In the genomic region with DNA sequence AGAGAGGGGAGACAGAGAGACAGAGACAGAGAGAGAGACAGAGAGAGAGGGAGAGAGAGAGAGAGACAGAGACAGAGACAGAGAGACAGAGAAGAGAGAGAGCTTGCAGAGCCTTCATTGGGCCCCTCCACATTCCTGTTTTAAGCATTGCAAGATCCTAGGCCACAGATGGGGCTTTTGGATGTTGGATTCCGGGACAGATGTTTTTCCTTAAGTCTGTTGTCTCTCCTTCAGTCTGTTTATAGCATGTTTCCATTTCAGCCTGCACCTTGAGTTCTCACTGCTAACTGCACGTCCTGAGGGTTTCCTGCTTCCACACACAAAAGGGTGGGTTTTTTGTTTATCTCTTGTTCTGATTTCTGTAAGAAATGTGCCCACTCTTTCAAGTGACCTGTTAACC, we compare ENCODE assay signal across 18 mouse cellular contexts.
DNase-seq lines count a peak whose midpoint lies in the region; ATAC-seq and TF ChIP-seq lines count a peak whose summit lies in the region.
"Had no signal": no experiment of that assay in that cellular context is flagged by ENCODE, and none has a peak within 500 bp of the region (broad histone marks: within the 10 kb centered on the region; RNA-seq: fewer than 3 reads in every experiment).

No protein-coding gene starts in this region.

- TF ChIP-seq POLR2A in lung, adult 2 months (IDR thresholded peaks at IDR 0.05; ENCODE audit: borderline replicate concordance, extremely low read depth, low read depth, low read length), result no peak

- H3K4me1 ChIP-seq in kidney, embryonic 15.5 days, result peaks cover 12% of the 10 kb centered on the region; the same call in 1 of the 2 replicates
- no peaks in the 10 kb centered on the region for H3K4me1 ChIP-seq in lung, postnatal 0 days (ENCODE audit: insufficient read depth, low read depth, low read length)
- no peaks in the 10 kb centered on the region for H3K4me1 ChIP-seq in lung, adult 2 months (ENCODE audit: control insufficient read depth, insufficient read depth, low read length)
- 0 out of 2 replicates have a peak, but pooled peaks cover 5% of the 10 kb centered on the region for H3K4me1 ChIP-seq in intestine, embryonic 15.5 days (replicated peaks)
- H3K4me1 ChIP-seq: hindbrain, embryonic 12.5 days had no signal

- H3K9me3 ChIP-seq in kidney, embryonic 15.5 days (replicated peaks), result no peaks in the 10 kb centered on the region
- no peaks in the 10 kb centered on the region for H3K9me3 ChIP-seq in lung, postnatal 0 days (ENCODE audit: low read length)
- no peaks in the 10 kb centered on the region for H3K9me3 ChIP-seq in intestine, embryonic 15.5 days
- H3K9me3 ChIP-seq: heart, embryonic 12.5 days; hindbrain, embryonic 12.5 days; liver, embryonic 13.5 days had no signal

- peak overlapping the region; percentile 4; the same call in 1 of the 2 replicates for H3K27ac ChIP-seq in kidney, embryonic 15.5 days
- H3K27ac ChIP-seq in lung, postnatal 0 days (ENCODE audit: low read length), result peak overlapping the region; percentile 40; the same call in 1 of the 2 replicates
- 0 out of 2 replicates have a peak overlapping the region, but pooled peaks have one; percentile 32 for H3K27ac ChIP-seq in intestine, embryonic 15.5 days
- H3K27ac ChIP-seq: hindbrain, embryonic 12.5 days; liver, embryonic 13.5 days had no signal

- ATAC-seq in kidney, embryonic 15.5 days (replicated peaks; ENCODE audit: low FRiP score), result 0 out of 2 replicates have a peak, but pooled peaks have one; percentile 38
- ATAC-seq in lung, postnatal 0 days, result peak; percentile 46
- ATAC-seq in intestine, embryonic 15.5 days, result peak; percentile 70
- ATAC-seq: inflammation-experienced regulatory T-cells, adult 6 months had no signal

- H3K4me3 ChIP-seq in kidney, embryonic 15.5 days (replicated peaks), result no peak overlapping the region
- H3K4me3 ChIP-seq in lung, postnatal 0 days (ENCODE audit: low read depth, low read length), result no peak overlapping the region
- H3K4me3 ChIP-seq in lung, adult 2 months (replicated peaks; ENCODE audit: extremely low read depth, low read depth, low read length), result no peak overlapping the region
- H3K4me3 ChIP-seq in intestine, embryonic 15.5 days (replicated peaks), result no peak overlapping the region
- H3K4me3 ChIP-seq: heart, embryonic 12.5 days; hindbrain, embryonic 12.5 days; liver, embryonic 13.5 days had no signal

- no peak for DNase-seq in kidney, postnatal 14 days
- DNase-seq in lung, postnatal 0 days (ENCODE audit: low spot score), result peak; percentile 73
- no peak for DNase-seq in lung, adult 2 months
- no peak for DNase-seq in gastrocnemius, postnatal 4 days (ENCODE audit: low spot score in 2 of 2)
- DNase-seq in ovary, postnatal 10 days (ENCODE audit: low spot score), result no peak
- DNase-seq: cerebellum, adult 2 months; cerebellum, postnatal 36 days; heart, postnatal 14 days; kidney, postnatal 25 days; layer of hippocampus, adult 9-11 months; liver, embryonic 13.5 days; lung, postnatal 36 days had no signal

- no peak for TF ChIP-seq CTCF in lung, postnatal 0 days (IDR thresholded peaks at IDR 0.05)
- TF ChIP-seq CTCF in lung, adult 2 months (IDR thresholded peaks at IDR 0.05; ENCODE audit: insufficient read depth, low read length), result no peak

- H3K27me3 ChIP-seq in kidney, embryonic 15.5 days, result no peaks in the 10 kb centered on the region
- H3K27me3 ChIP-seq in lung, postnatal 0 days (replicated peaks; ENCODE audit: insufficient read depth, low read length), result no peaks in the 10 kb centered on the region
- no peaks in the 10 kb centered on the region for H3K27me3 ChIP-seq in intestine, embryonic 15.5 days (replicated peaks)
- H3K27me3 ChIP-seq: CH12.LX; heart, embryonic 12.5 days; hindbrain, embryonic 12.5 days; liver, embryonic 13.5 days had no signal

- H3K9ac ChIP-seq in kidney, embryonic 15.5 days, result no peak overlapping the region
- H3K9ac ChIP-seq in lung, postnatal 0 days (replicated peaks; ENCODE audit: low read depth), result no peak overlapping the region
- H3K9ac ChIP-seq in intestine, embryonic 15.5 days, result no peak overlapping the region
- H3K9ac ChIP-seq: heart, embryonic 12.5 days; hindbrain, embryonic 12.5 days; liver, embryonic 13.5 days had no signal

- no peak for TF ChIP-seq EP300 in lung, postnatal 0 days (IDR thresholded peaks at IDR 0.05)

- H3K36me3 ChIP-seq in kidney, embryonic 15.5 days, result no peaks in the 10 kb centered on the region
- no peaks in the 10 kb centered on the region for H3K36me3 ChIP-seq in lung, postnatal 0 days (ENCODE audit: insufficient read depth, low read length)
- H3K36me3 ChIP-seq in intestine, embryonic 15.5 days, result no peaks in the 10 kb centered on the region
- H3K36me3 ChIP-seq: heart, embryonic 12.5 days; hindbrain, embryonic 12.5 days; liver, embryonic 13.5 days had no signal

- WGBS in kidney, embryonic 15.5 days, result 30% methylated on average over 2 of the region's 2 CpGs
- WGBS in lung, postnatal 0 days, result 12% methylated on average over 2 of the region's 2 CpGs
- WGBS in lung, adult 2 months, result 30% methylated on average over 2 of the region's 2 CpGs
- WGBS in intestine, embryonic 15.5 days, result 48% methylated on average over 2 of the region's 2 CpGs

- no peak overlapping the region for H3K4me2 ChIP-seq in kidney, embryonic 15.5 days
- H3K4me2 ChIP-seq in lung, postnatal 0 days (replicated peaks; ENCODE audit: low read depth, low read length), result no peak overlapping the region
- no peak overlapping the region for H3K4me2 ChIP-seq in intestine, embryonic 15.5 days (replicated peaks)
- H3K4me2 ChIP-seq: heart, embryonic 12.5 days; hindbrain, embryonic 12.5 days; liver, embryonic 13.5 days had no signal
